Mouse (Mus musculus): Measurements from ENCODE around the gene Tnik.

Tnik gene

GRCm38 (mm10) chr3:28554934-28555333, 291.9 kb downstream of the Tnik start:
- peak; percentile 47 for DNase-seq

GRCm38 (mm10) chr3:28555795-28556570, 293.0 kb downstream of the Tnik start:
- no peak for DNase-seq

DNA sequence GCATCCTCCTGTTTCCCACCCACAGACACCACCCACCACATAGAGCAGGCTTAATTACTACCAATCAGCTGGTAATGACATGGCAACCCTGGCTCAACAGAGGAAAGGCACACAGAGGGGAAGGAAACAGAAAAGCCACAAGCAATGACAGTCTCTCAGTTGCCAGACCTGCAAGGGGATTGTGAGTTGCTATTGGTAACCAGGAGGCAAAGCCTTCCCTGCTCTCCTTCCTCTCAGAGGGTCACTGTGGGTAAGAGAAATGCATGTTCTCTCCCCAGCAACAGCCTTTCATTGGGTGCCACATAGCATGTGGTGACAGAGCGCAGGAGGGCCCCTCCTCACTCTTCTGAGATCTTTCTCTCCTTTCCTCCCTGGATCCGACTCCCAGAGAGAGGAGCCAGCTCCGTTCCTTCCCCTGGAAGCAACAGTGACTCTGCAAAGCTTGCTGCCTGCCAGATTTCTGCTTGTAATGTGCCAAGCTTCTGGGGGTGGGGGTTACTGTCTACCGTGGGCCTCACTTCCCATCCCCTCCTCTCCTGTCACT, 295.4 kb downstream of the Tnik start:
- DNase-seq = no peak

DNA sequence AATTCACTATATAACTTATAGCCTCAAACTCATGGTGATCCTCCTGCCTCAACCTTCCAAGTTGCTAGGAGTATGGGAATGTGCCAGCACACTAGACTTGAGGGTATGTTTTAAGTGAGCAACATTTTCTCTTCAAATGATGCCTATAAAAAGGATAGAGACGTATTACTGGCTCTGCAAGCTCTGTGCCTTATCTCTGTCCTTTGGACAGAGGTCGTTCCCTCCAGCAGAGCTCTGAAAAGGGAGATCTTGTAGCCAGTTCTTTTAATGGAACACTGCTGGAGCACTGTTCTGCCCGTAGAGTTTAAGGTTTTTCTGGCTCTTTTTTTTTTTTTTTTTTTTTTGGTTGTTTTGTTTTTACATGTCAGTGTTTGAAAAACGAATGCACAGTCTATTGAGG, 298.4 kb downstream of the Tnik start:
- no peak for DNase-seq

- DNase-seq = peak; percentile 31
Observed at GRCm38 (mm10) chr3:28562612-28563332, 299.8 kb downstream of the Tnik start.

GRCm38 (mm10) chr3:28564370-28565357, 301.6 kb downstream of the Tnik start:
- DNase-seq = no peak

DNA sequence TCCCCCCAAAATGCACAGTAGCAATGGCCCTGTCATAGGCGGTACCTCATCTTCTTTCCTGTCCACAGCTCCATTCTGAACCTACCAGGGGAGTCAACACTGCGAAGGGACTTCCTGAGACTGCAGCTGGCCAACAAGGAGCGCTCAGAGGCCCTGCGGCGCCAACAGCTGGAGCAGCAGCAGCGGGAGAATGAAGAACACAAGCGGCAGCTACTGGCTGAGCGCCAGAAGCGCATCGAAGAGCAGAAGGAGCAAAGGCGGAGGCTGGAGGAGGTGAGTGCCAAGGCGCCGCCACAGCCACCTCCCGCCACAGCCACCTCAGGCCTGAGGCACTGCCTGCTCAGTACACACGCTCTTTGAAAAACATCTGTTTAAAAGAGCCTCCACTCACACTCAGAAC, 314.3 kb downstream of the Tnik start:
- DNase-seq = no peak

GRCm38 (mm10) chr3:28578950-28579615, 316.1 kb downstream of the Tnik start:
- DNase-seq = no peak

DNA sequence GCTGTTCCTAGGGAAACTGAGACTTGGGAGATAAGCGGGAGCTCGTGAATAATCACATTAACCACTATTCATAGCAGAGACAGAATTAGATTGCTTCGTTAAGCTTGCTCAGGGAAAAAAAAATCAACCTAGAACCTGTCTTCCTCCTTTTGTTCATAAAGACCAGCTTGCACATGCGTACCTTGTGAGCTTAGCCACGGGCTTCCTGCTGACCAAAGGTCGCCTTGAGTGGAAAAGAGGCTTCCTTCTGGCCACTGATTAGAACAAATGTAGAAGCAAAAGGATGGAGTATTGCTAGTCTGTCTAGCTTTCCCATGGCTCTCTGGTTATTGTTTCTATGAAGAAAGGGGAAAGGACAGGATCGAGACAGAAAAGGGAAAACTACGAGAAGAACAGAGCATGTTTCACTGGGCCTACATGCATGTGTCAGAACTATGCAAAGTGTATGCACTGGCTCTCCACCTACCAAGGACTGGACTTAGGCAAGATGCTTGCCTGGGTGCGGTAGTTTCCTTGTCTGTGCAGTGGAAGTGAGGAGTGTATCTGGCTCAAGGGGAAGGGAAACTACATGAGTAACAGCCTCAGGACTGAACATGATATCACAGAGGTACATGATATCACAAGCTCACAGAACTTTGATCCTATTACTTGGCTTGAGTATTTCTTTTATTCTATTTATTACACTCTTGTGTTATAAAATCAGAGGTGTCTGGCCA, 322.9 kb downstream of the Tnik start:
- no peak for DNase-seq

- DNase-seq = no peak
Observed at GRCm38 (mm10) chr3:28587808-28588207, 324.8 kb downstream of the Tnik start.

GRCm38 (mm10) chr3:28591345-28591744, 328.3 kb downstream of the Tnik start:
- DNase-seq = no peak

- DNase-seq = no peak
Observed at GRCm38 (mm10) chr3:28593922-28594321, 330.9 kb downstream of the Tnik start.

- no peak for DNase-seq
Observed at GRCm38 (mm10) chr3:28599476-28599875, 336.5 kb downstream of the Tnik start.

GRCm38 (mm10) chr3:28606741-28607140, 343.7 kb downstream of the Tnik start:
- DNase-seq = no peak

DNA sequence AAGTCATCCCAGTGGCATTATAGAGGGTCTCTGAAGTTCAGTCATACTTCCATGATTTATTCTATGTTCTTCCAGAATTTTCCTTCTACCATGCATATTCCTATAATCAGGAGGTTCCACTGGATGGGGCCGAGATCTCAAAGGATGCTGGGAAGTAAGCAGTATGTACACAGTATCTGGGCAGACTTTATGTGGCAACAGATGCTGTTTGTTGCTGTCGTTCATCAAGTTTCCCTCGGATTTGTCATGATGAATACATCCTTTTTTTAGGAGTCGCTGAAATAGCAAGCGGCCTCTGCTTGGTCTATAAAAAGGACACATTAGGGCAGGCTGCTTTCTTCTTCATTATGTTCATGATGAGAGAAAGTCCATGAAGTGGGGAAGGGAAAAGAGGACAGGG, 349.3 kb downstream of the Tnik start:
- no peak for DNase-seq

- DNase-seq = no peak
Observed at GRCm38 (mm10) chr3:28616386-28616785, 353.4 kb downstream of the Tnik start.

DNA sequence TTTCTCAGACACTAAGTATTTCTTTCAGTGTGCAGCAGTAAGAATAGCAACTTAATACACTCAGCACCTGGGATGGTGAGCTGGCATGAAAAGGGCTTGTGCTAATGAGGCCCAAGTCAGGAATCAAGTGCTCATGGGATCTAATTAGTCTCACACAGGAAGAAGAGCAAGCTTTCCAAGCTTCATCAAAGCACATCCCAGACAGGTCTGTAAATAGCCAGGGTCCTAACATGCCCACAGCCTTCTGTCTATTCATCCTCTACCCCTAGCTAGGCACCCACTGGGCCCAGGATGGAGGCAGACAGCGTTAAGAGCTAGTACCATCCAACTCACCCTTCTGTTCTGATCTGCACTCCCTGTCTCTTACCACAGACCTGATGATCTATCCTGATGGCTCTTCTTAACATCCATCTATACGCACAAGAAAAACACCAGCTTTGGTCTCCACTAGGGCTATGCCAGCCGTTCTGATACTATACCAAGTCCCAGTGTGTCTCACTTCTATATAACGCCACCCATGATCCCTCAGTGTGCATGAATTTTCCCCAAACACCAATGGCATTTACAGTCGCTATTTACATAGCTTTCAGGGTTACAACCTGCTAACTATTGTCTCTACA, 354.1 kb downstream of the Tnik start:
- DNase-seq = no peak

- DNase-seq = no peak
Observed at GRCm38 (mm10) chr3:28621792-28622191, 358.8 kb downstream of the Tnik start.

- no peak for DNase-seq
Observed at GRCm38 (mm10) chr3:28626816-28627215, 363.8 kb downstream of the Tnik start.

DNA sequence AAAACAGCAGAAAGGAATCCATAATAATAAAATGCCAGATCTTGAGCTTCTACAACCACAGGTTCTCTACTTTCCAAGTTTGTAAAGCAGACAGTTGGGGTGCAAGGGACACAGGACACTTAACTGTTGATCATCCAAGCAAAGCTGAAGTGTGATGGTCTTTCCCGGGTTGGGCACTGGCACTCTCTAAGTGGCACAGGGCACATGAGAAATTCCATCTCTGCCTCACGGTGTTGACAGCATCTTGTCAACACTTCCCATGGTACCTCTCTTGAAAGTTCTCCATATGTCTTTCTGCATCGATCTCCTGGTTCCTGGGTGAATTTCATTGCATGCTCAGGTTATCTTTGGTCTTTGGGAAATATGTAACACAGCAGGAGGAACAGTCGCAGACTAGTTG, 373.8 kb downstream of the Tnik start:
- DNase-seq = no peak

DNA sequence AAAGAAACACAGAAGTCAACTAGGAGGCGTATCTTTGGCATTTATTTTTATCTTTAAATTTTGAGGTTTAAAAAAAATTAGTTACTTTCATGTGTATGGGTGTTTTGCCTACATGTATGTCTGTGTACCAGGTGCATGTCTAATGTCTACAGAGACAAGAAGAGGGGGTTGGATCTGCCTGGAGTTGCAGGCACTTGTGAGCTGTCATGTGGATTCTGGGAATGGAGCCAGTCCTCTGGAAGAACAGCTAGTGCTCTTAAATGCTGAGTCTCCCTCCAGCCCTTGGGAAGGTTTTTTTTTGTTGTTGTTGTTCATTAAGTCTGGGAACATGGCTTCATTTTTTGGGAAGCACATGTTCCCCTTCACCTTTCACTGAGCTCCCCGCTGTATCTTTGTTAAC, 375.9 kb downstream of the Tnik start:
- DNase-seq = no peak

Data from thymus, postnatal 25 days (tissue).